ENCODE assay signal across 23 mouse cellular contexts in the genomic region with DNA sequence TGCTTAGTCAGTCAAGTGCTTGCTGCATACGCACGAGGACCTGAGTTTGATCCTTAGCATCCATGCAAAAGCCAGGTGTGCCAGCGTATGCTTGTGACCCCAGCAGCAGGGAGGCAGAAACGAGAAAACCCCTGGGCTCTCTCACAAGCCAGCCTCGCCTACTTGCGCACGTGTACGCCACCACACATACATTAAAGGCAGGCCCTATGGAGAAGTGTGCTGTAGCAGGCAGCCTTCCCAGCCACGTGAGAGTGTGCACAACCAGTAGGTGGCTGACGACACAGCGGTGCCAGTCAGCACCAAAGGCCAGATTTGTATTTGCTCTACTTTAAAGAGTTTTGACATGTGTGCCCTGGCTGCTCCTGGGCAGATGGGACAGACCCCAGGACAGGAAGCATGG. TPM values are rescaled to one million over a fixed set of nuclear protein-coding genes. Genes with fewer than 3 reads are reported as not detected.
A peak's percentile ranks its signal among the peaks of the same experiment; 100 is the strongest.
DNase-seq lines count a peak whose midpoint lies in the region; ATAC-seq lines count a peak whose summit lies in the region.
"Had no signal": no experiment of that assay in that cellular context is flagged by ENCODE, and none has a peak within 500 bp of the region (broad histone marks: within the 10 kb centered on the region; RNA-seq: fewer than 3 reads in every experiment).

No protein-coding gene starts in this region.

- peaks cover 79% of the 10 kb centered on the region for H3K36me3 ChIP-seq in hindbrain, embryonic 14.5 days (replicated peaks; ENCODE audit: control insufficient read depth, insufficient read depth)
- H3K36me3 ChIP-seq in hindbrain, embryonic 10.5 days, result peaks cover 92% of the 10 kb centered on the region
- peaks cover 2% of the 10 kb centered on the region; the same call in 1 of the 2 replicates for H3K36me3 ChIP-seq in midbrain, embryonic 15.5 days (replicated peaks)
- peaks cover 74% of the 10 kb centered on the region for H3K36me3 ChIP-seq in midbrain, embryonic 13.5 days
- H3K36me3 ChIP-seq in limb, embryonic 10.5 days, result peaks cover 83% of the 10 kb centered on the region
- peaks cover 15% of the 10 kb centered on the region for H3K36me3 ChIP-seq in neural tube, embryonic 14.5 days (ENCODE audit: control insufficient read depth, insufficient read depth, low read length)
- H3K36me3 ChIP-seq: G1E; intestine, embryonic 15.5 days had no signal

- H3K9ac ChIP-seq in hindbrain, embryonic 14.5 days, result no peak overlapping the region
- H3K9ac ChIP-seq in midbrain, embryonic 15.5 days, result no peak overlapping the region
- H3K9ac ChIP-seq in midbrain, embryonic 13.5 days (replicated peaks), result no peak overlapping the region
- no peak overlapping the region for H3K9ac ChIP-seq in neural tube, embryonic 14.5 days (replicated peaks; ENCODE audit: low read depth, low read length)
- H3K9ac ChIP-seq: intestine, embryonic 15.5 days; neural tube, embryonic 12.5 days had no signal

- H3K27ac ChIP-seq in hindbrain, embryonic 14.5 days, result peak overlapping the region; percentile 54
- H3K27ac ChIP-seq in hindbrain, embryonic 10.5 days, result no peak overlapping the region
- peak overlapping the region; percentile 0 for H3K27ac ChIP-seq in midbrain, embryonic 15.5 days
- H3K27ac ChIP-seq in midbrain, embryonic 13.5 days, result no peak overlapping the region
- H3K27ac ChIP-seq in limb, embryonic 10.5 days, result peak overlapping the region; percentile 36; the same call in 1 of the 2 replicates
- peak overlapping the region; percentile 28 for H3K27ac ChIP-seq in neural tube, embryonic 14.5 days (ENCODE audit: low read depth, low read length)
- H3K27ac ChIP-seq: forebrain, embryonic 10.5 days; intestine, embryonic 15.5 days; neural tube, embryonic 12.5 days had no signal

- H3K9me3 ChIP-seq in hindbrain, embryonic 14.5 days (ENCODE audit: control insufficient read depth, low read length), result no peaks in the 10 kb centered on the region
- no peaks in the 10 kb centered on the region for H3K9me3 ChIP-seq in hindbrain, embryonic 10.5 days
- H3K9me3 ChIP-seq in midbrain, embryonic 15.5 days, result no peaks in the 10 kb centered on the region
- no peaks in the 10 kb centered on the region for H3K9me3 ChIP-seq in midbrain, embryonic 13.5 days
- H3K9me3 ChIP-seq in limb, embryonic 10.5 days (replicated peaks), result no peaks in the 10 kb centered on the region
- H3K9me3 ChIP-seq in neural tube, embryonic 14.5 days (ENCODE audit: control insufficient read depth, low read length), result no peaks in the 10 kb centered on the region
- H3K9me3 ChIP-seq: forebrain, embryonic 10.5 days; G1E; heart, embryonic 10.5 days; intestine, embryonic 15.5 days; neural tube, embryonic 12.5 days had no signal

- ATAC-seq in hindbrain, embryonic 14.5 days (ENCODE audit: low FRiP score), result no peak
- ATAC-seq in midbrain, embryonic 15.5 days (replicated peaks), result no peak
- no peak for ATAC-seq in midbrain, embryonic 13.5 days
- no peak for ATAC-seq in neural tube, embryonic 14.5 days (ENCODE audit: low read depth)
- ATAC-seq: forebrain, embryonic 16.5 days; intestine, embryonic 15.5 days; Patski had no signal

- H3K27me3 ChIP-seq in hindbrain, embryonic 14.5 days (ENCODE audit: control insufficient read depth, insufficient read depth, low read length), result no peaks in the 10 kb centered on the region
- no peaks in the 10 kb centered on the region for H3K27me3 ChIP-seq in hindbrain, embryonic 10.5 days (ENCODE audit: insufficient read depth, poor library complexity, severe bottlenecking)
- H3K27me3 ChIP-seq in midbrain, embryonic 15.5 days (replicated peaks), result no peaks in the 10 kb centered on the region
- no peaks in the 10 kb centered on the region for H3K27me3 ChIP-seq in midbrain, embryonic 13.5 days
- H3K27me3 ChIP-seq in limb, embryonic 10.5 days (ENCODE audit: low read depth, poor library complexity, severe bottlenecking), result no peaks in the 10 kb centered on the region
- H3K27me3 ChIP-seq in neural tube, embryonic 14.5 days (ENCODE audit: control insufficient read depth, insufficient read depth, low read length), result no peaks in the 10 kb centered on the region
- H3K27me3 ChIP-seq: CH12.LX; intestine, embryonic 15.5 days; neural tube, embryonic 12.5 days; Patski had no signal

- no peak for DNase-seq in hindbrain, embryonic 14.5 days (ENCODE audit: low spot score)
- no peak for DNase-seq in hindbrain, embryonic 10.5 days (ENCODE audit: low spot score)
- no peak for DNase-seq in limb, embryonic 10.5 days (ENCODE audit: low spot score)
- DNase-seq in adrenal gland, adult 18-20 months (ENCODE audit: low spot score in 2 of 2), result no peak
- DNase-seq: adrenal gland, adult 2 months; B cell, adult 2 months; cerebellum, adult 11-12 months; gastrocnemius, postnatal 10 days; kidney, adult 8-10 months; kidney, postnatal 10 days; spleen, adult 18-20 months; thymus, postnatal 14 days had no signal

- H3K4me2 ChIP-seq in hindbrain, embryonic 14.5 days (replicated peaks), result no peak overlapping the region
- H3K4me2 ChIP-seq in midbrain, embryonic 15.5 days, result no peak overlapping the region
- H3K4me2 ChIP-seq in midbrain, embryonic 13.5 days (replicated peaks), result no peak overlapping the region
- no peak overlapping the region for H3K4me2 ChIP-seq in neural tube, embryonic 14.5 days (ENCODE audit: low read depth, low read length)
- H3K4me2 ChIP-seq: intestine, embryonic 15.5 days; neural tube, embryonic 12.5 days had no signal

- no peaks in the 10 kb centered on the region for H3K4me1 ChIP-seq in hindbrain, embryonic 14.5 days (replicated peaks; ENCODE audit: control insufficient read depth, insufficient read depth, low read length)
- no peaks in the 10 kb centered on the region for H3K4me1 ChIP-seq in hindbrain, embryonic 10.5 days (replicated peaks)
- 0 out of 2 replicates have a peak, but pooled peaks cover 3% of the 10 kb centered on the region for H3K4me1 ChIP-seq in midbrain, embryonic 15.5 days
- H3K4me1 ChIP-seq in midbrain, embryonic 13.5 days (replicated peaks), result 0 out of 2 replicates have a peak, but pooled peaks cover 3% of the 10 kb centered on the region
- H3K4me1 ChIP-seq in limb, embryonic 10.5 days, result peaks cover 4% of the 10 kb centered on the region; the same call in 1 of the 2 replicates
- no peaks in the 10 kb centered on the region for H3K4me1 ChIP-seq in neural tube, embryonic 14.5 days (ENCODE audit: control insufficient read depth, insufficient read depth, low read length)
- H3K4me1 ChIP-seq: forebrain, embryonic 10.5 days; neural tube, embryonic 12.5 days had no signal

- no peak overlapping the region for H3K4me3 ChIP-seq in hindbrain, embryonic 14.5 days (replicated peaks; ENCODE audit: low read length)
- H3K4me3 ChIP-seq in hindbrain, embryonic 10.5 days, result no peak overlapping the region
- H3K4me3 ChIP-seq in midbrain, embryonic 15.5 days, result no peak overlapping the region
- H3K4me3 ChIP-seq in midbrain, embryonic 13.5 days (replicated peaks), result no peak overlapping the region
- no peak overlapping the region for H3K4me3 ChIP-seq in limb, embryonic 10.5 days
- no peak overlapping the region for H3K4me3 ChIP-seq in neural tube, embryonic 14.5 days (ENCODE audit: low read depth, low read length)
- H3K4me3 ChIP-seq: forebrain, embryonic 10.5 days; heart, embryonic 10.5 days; intestine, embryonic 15.5 days; neural tube, embryonic 12.5 days had no signal

- WGBS in hindbrain, embryonic 14.5 days, result 82% methylated on average over 11 of the region's 11 CpGs
- 89% methylated on average over 11 of the region's 11 CpGs for WGBS in hindbrain, embryonic 10.5 days
- 76% methylated on average over 11 of the region's 11 CpGs for WGBS in midbrain, embryonic 15.5 days
- WGBS in midbrain, embryonic 13.5 days, result 87% methylated on average over 11 of the region's 11 CpGs
- 91% methylated on average over 11 of the region's 11 CpGs for WGBS in limb, embryonic 10.5 days
- WGBS in neural tube, embryonic 14.5 days, result 85% methylated on average over 11 of the region's 11 CpGs

RNA-seq across cellular contexts. Expression of gene Iqce, which starts 26.5 kb away (rescaled TPM):
- 20.3 and 22.5 TPM in 2 replicates for polyA plus RNA-seq in hindbrain, embryonic 14.5 days (2014; fragmentation: Nextera tagmentation; extraction: Ambion mirVana)
- polyA plus RNA-seq in hindbrain, embryonic 10.5 days (2016; fragmentation: Nextera tagmentation; extraction: Ambion mirVana), result 24.5 and 29.1 TPM in 2 replicates
- 27.4 and 32.2 TPM in 2 replicates for polyA plus RNA-seq in midbrain, embryonic 15.5 days (2015; fragmentation: Nextera tagmentation; extraction: Ambion mirVana)
- 24.4 and 26.0 TPM in 2 replicates for polyA plus RNA-seq in midbrain, embryonic 13.5 days (2015; fragmentation: Nextera tagmentation; extraction: Ambion mirVana)
- 24.2 and 24.9 TPM in 2 replicates for polyA plus RNA-seq in limb, embryonic 10.5 days (2016; fragmentation: Nextera tagmentation; extraction: Ambion mirVana)
- 26.1 and 29.8 TPM in 2 replicates for polyA plus RNA-seq in neural tube, embryonic 14.5 days (2014; fragmentation: Nextera tagmentation; extraction: Ambion mirVana)
- 10 to 100 TPM; 11.4 to 14.3 TPM for total RNA-seq in adrenal gland, adult 18-20 months (2021)

RNA-seq across cellular contexts. Expression of gene Ttyh3, which starts 26.8 kb away (rescaled TPM):
- polyA plus RNA-seq in hindbrain, embryonic 14.5 days (2014; fragmentation: Nextera tagmentation; extraction: Ambion mirVana), result 95.0 and 98.9 TPM in 2 replicates
- 32.1 and 52.5 TPM in 2 replicates for polyA plus RNA-seq in hindbrain, embryonic 10.5 days (2016; fragmentation: Nextera tagmentation; extraction: Ambion mirVana)
- polyA plus RNA-seq in midbrain, embryonic 15.5 days (2015; fragmentation: Nextera tagmentation; extraction: Ambion mirVana), result 80.3 and 84.2 TPM in 2 replicates
- 53.6 and 76.6 TPM in 2 replicates for polyA plus RNA-seq in midbrain, embryonic 13.5 days (2015; fragmentation: Nextera tagmentation; extraction: Ambion mirVana)
- polyA plus RNA-seq in limb, embryonic 10.5 days (2016; fragmentation: Nextera tagmentation; extraction: Ambion mirVana), result 36.6 and 47.0 TPM in 2 replicates
- 85.5 and 89.4 TPM in 2 replicates for polyA plus RNA-seq in neural tube, embryonic 14.5 days (2014; fragmentation: Nextera tagmentation; extraction: Ambion mirVana)
- 10 to 100 TPM; 26.5 to 70.6 TPM for total RNA-seq in adrenal gland, adult 18-20 months (2021)

RNA-seq across cellular contexts. Expression of gene Brat1, which starts 29.2 kb away (rescaled TPM):
- 19.1 and 19.8 TPM in 2 replicates for polyA plus RNA-seq in hindbrain, embryonic 14.5 days (2014; fragmentation: Nextera tagmentation; extraction: Ambion mirVana)
- 24.6 and 25.1 TPM in 2 replicates for polyA plus RNA-seq in hindbrain, embryonic 10.5 days (2016; fragmentation: Nextera tagmentation; extraction: Ambion mirVana)
- 25.4 and 25.9 TPM in 2 replicates for polyA plus RNA-seq in midbrain, embryonic 15.5 days (2015; fragmentation: Nextera tagmentation; extraction: Ambion mirVana)
- polyA plus RNA-seq in midbrain, embryonic 13.5 days (2015; fragmentation: Nextera tagmentation; extraction: Ambion mirVana), result 20.7 and 22.4 TPM in 2 replicates
- polyA plus RNA-seq in limb, embryonic 10.5 days (2016; fragmentation: Nextera tagmentation; extraction: Ambion mirVana), result 21.8 and 22.2 TPM in 2 replicates
- 17.6 and 18.4 TPM in 2 replicates for polyA plus RNA-seq in neural tube, embryonic 14.5 days (2014; fragmentation: Nextera tagmentation; extraction: Ambion mirVana)
- 10 to 100 TPM; 12.7 to 14.9 TPM for total RNA-seq in adrenal gland, adult 18-20 months (2021)

RNA-seq across cellular contexts. Expression of gene Amz1, which starts 48.3 kb away (rescaled TPM):
- 3.7 and 3.9 TPM in 2 replicates for polyA plus RNA-seq in hindbrain, embryonic 14.5 days (2014; fragmentation: Nextera tagmentation; extraction: Ambion mirVana)
- 0.87 and 1.5 TPM in 2 replicates for polyA plus RNA-seq in hindbrain, embryonic 10.5 days (2016; fragmentation: Nextera tagmentation; extraction: Ambion mirVana)
- polyA plus RNA-seq in midbrain, embryonic 15.5 days (2015; fragmentation: Nextera tagmentation; extraction: Ambion mirVana), result 5.0 and 5.2 TPM in 2 replicates
- polyA plus RNA-seq in midbrain, embryonic 13.5 days (2015; fragmentation: Nextera tagmentation; extraction: Ambion mirVana), result 2.1 and 3.2 TPM in 2 replicates
- 0.88 and 1.1 TPM in 2 replicates for polyA plus RNA-seq in limb, embryonic 10.5 days (2016; fragmentation: Nextera tagmentation; extraction: Ambion mirVana)
- polyA plus RNA-seq in neural tube, embryonic 14.5 days (2014; fragmentation: Nextera tagmentation; extraction: Ambion mirVana), result 2.6 and 2.9 TPM in 2 replicates
- 1 to 10 TPM in 1 of 2 experiments, under 1 TPM in 1; 0.17 to 1.5 TPM for total RNA-seq in adrenal gland, adult 18-20 months (2021)

Comparison
In these comparisons a context has a peak if more than half of its experiments do, and no peak if none do; other contexts are left out.
1. H3K27ac ChIP-seq: peak in hindbrain, embryonic 14.5 days (single experiment), midbrain, embryonic 15.5 days (single experiment), limb, embryonic 10.5 days (single experiment) and neural tube, embryonic 14.5 days (single experiment); none in hindbrain, embryonic 10.5 days (single experiment) and midbrain, embryonic 13.5 days (single experiment).